Mouse (Mus musculus): Measurements from ENCODE around the gene Arfgap3. TPM values are rescaled to one million over a fixed set of nuclear protein-coding genes. Genes with fewer than 3 reads are reported as not detected.

Gene Arfgap3
- polyA plus RNA-seq, 1 experiment from 2014 or later, result 34.0 TPM

GRCm38 (mm10) chr15:83299450-83299849 is 50.6 kb downstream of the Arfgap3 start:
- H3K36me3 ChIP-seq, result peaks cover 8% of the 10 kb centered on the region
- WGBS, result 94% methylated on average over 7 of the region's 7 CpGs
- no peaks in the 10 kb centered on the region for H3K27me3 ChIP-seq (ENCODE audit: low read depth, poor library complexity, severe bottlenecking)

GRCm38 (mm10) chr15:83298810-83299209 is 51.2 kb downstream of the Arfgap3 start:
- Histone ChIP-seq H3K27ac (no peak overlapping the region), H3K36me3 (peaks cover 8% of the 10 kb centered on the region), H3K9me3 (replicated peaks) (no peaks in the 10 kb centered on the region), H3K27me3 (ENCODE audit: low read depth, poor library complexity, severe bottlenecking) (no peaks in the 10 kb centered on the region), H3K4me3 (no peak overlapping the region), H3K4me1 (peaks cover 31% of the 10 kb centered on the region)
- WGBS, result 83% methylated on average over 2 of the region's 2 CpGs
- no peak for DNase-seq (ENCODE audit: low spot score)

More at GRCm38 (mm10) chr15:83299450-83299849, 50.6 kb downstream of the Arfgap3 start:
- H3K9me3 ChIP-seq (replicated peaks), result no peaks in the 10 kb centered on the region
- no peak for DNase-seq (ENCODE audit: low spot score)
- no peak overlapping the region for H3K4me3 ChIP-seq
- H3K27ac ChIP-seq, result no peak overlapping the region
- H3K4me1 ChIP-seq, result peaks cover 26% of the 10 kb centered on the region

GRCm38 (mm10) chr15:83298313-83298712 is 51.7 kb downstream of the Arfgap3 start:
- H3K36me3 ChIP-seq, result peaks cover 8% of the 10 kb centered on the region
- WGBS, result 83% methylated on average over 8 of the region's 8 CpGs
- peaks cover 31% of the 10 kb centered on the region for H3K4me1 ChIP-seq
- no peak overlapping the region for H3K27ac ChIP-seq
- no peak for DNase-seq (ENCODE audit: low spot score)
- H3K4me3 ChIP-seq, result no peak overlapping the region
- H3K9me3 ChIP-seq (replicated peaks), result no peaks in the 10 kb centered on the region
- H3K27me3 ChIP-seq (ENCODE audit: low read depth, poor library complexity, severe bottlenecking), result no peaks in the 10 kb centered on the region

- Histone ChIP-seq H3K9me3 (replicated peaks) (no peaks in the 10 kb centered on the region), H3K4me1 (peaks cover 35% of the 10 kb centered on the region), H3K27ac (no peak overlapping the region), H3K36me3 (peaks cover 4% of the 10 kb centered on the region), H3K4me3 (no peak overlapping the region), H3K27me3 (ENCODE audit: low read depth, poor library complexity, severe bottlenecking) (no peaks in the 10 kb centered on the region)
- no peak for DNase-seq (ENCODE audit: low spot score)
- 65% methylated on average over 8 of the region's 8 CpGs for WGBS
Observed at GRCm38 (mm10) chr15:83296771-83297311, 53.2 kb downstream of the Arfgap3 start.

- Histone ChIP-seq H3K9me3 (replicated peaks) (no peaks in the 10 kb centered on the region), H3K27me3 (ENCODE audit: low read depth, poor library complexity, severe bottlenecking) (no peaks in the 10 kb centered on the region), H3K27ac (peak overlapping the region; percentile 53; the same call in 1 of the 2 replicates), H3K36me3 (peaks cover 4% of the 10 kb centered on the region), H3K4me3 (no peak overlapping the region), H3K4me1 (peaks cover 35% of the 10 kb centered on the region)
- no peak for DNase-seq (ENCODE audit: low spot score)
- 86% methylated on average over 4 of the region's 4 CpGs for WGBS
Observed at GRCm38 (mm10) chr15:83296050-83296449, 54.0 kb downstream of the Arfgap3 start.

- Histone ChIP-seq H3K27ac (no peak overlapping the region), H3K27me3 (ENCODE audit: low read depth, poor library complexity, severe bottlenecking) (no peaks in the 10 kb centered on the region), H3K4me1 (peaks cover 27% of the 10 kb centered on the region), H3K36me3 (peaks cover 4% of the 10 kb centered on the region), H3K4me3 (no peak overlapping the region), H3K9me3 (replicated peaks) (no peaks in the 10 kb centered on the region)
- no peak for DNase-seq (ENCODE audit: low spot score)
- 83% methylated on average over 3 of the region's 3 CpGs for WGBS
Observed at GRCm38 (mm10) chr15:83294954-83295353, 55.1 kb downstream of the Arfgap3 start.

- Histone ChIP-seq H3K27ac (no peak overlapping the region), H3K36me3 (no peaks in the 10 kb centered on the region), H3K9me3 (replicated peaks) (no peaks in the 10 kb centered on the region), H3K4me3 (no peak overlapping the region), H3K4me1 (peaks cover 26% of the 10 kb centered on the region), H3K27me3 (ENCODE audit: low read depth, poor library complexity, severe bottlenecking) (no peaks in the 10 kb centered on the region)
- 94% methylated on average over 8 of the region's 8 CpGs for WGBS
- no peak for DNase-seq (ENCODE audit: low spot score)
Observed at GRCm38 (mm10) chr15:83293706-83294645, 56.1 kb downstream of the Arfgap3 start.

- H3K27ac ChIP-seq, result no peak overlapping the region
- H3K4me3 ChIP-seq, result no peak overlapping the region
- peaks cover 26% of the 10 kb centered on the region for H3K4me1 ChIP-seq
- H3K36me3 ChIP-seq, result no peaks in the 10 kb centered on the region
- H3K27me3 ChIP-seq (ENCODE audit: low read depth, poor library complexity, severe bottlenecking), result no peaks in the 10 kb centered on the region
- H3K9me3 ChIP-seq (replicated peaks), result no peaks in the 10 kb centered on the region
- no peak for DNase-seq (ENCODE audit: low spot score)
- 85% methylated on average over 6 of the region's 6 CpGs for WGBS
Observed at GRCm38 (mm10) chr15:83293144-83293543, 56.9 kb downstream of the Arfgap3 start.

- H3K4me1 ChIP-seq, result peaks cover 25% of the 10 kb centered on the region
Observed at GRCm38 (mm10) chr15:83292261-83293056, 57.6 kb downstream of the Arfgap3 start.

GRCm38 (mm10) chr15:83290899-83291298 is 59.1 kb downstream of the Arfgap3 start:
- H3K4me1 ChIP-seq, result peaks cover 9% of the 10 kb centered on the region
- H3K36me3 ChIP-seq, result no peaks in the 10 kb centered on the region
- 86% methylated on average over 2 of the region's 2 CpGs for WGBS
- H3K27me3 ChIP-seq (ENCODE audit: low read depth, poor library complexity, severe bottlenecking), result no peaks in the 10 kb centered on the region
- H3K4me3 ChIP-seq, result no peak overlapping the region
- H3K27ac ChIP-seq, result no peak overlapping the region
- DNase-seq (ENCODE audit: low spot score), result no peak
- H3K9me3 ChIP-seq (replicated peaks), result no peaks in the 10 kb centered on the region

More at GRCm38 (mm10) chr15:83292261-83293056, 57.6 kb downstream of the Arfgap3 start:
- DNase-seq (ENCODE audit: low spot score), result no peak
- no peaks in the 10 kb centered on the region for H3K36me3 ChIP-seq
- H3K27me3 ChIP-seq (ENCODE audit: low read depth, poor library complexity, severe bottlenecking), result no peaks in the 10 kb centered on the region
- 85% methylated on average over 13 of the region's 13 CpGs for WGBS
- no peak overlapping the region for H3K4me3 ChIP-seq
- no peaks in the 10 kb centered on the region for H3K9me3 ChIP-seq (replicated peaks)
- H3K27ac ChIP-seq, result no peak overlapping the region

- Histone ChIP-seq H3K4me3 (no peak overlapping the region), H3K36me3 (no peaks in the 10 kb centered on the region), H3K27ac (no peak overlapping the region), H3K4me1 (no peaks in the 10 kb centered on the region), H3K27me3 (ENCODE audit: low read depth, poor library complexity, severe bottlenecking) (no peaks in the 10 kb centered on the region), H3K9me3 (replicated peaks) (no peaks in the 10 kb centered on the region)
- WGBS, result 80% methylated on average over 8 of the region's 8 CpGs
- no peak for DNase-seq (ENCODE audit: low spot score)
Observed at GRCm38 (mm10) chr15:83284828-83285227, 65.2 kb downstream of the Arfgap3 start.

GRCm38 (mm10) chr15:83282397-83282796 is 67.7 kb downstream of the Arfgap3 start:
- no peaks in the 10 kb centered on the region for H3K36me3 ChIP-seq
- WGBS, result 71% methylated on average over 5 of the region's 5 CpGs
- H3K4me3 ChIP-seq, result no peak overlapping the region
- no peak overlapping the region for H3K27ac ChIP-seq
- no peaks in the 10 kb centered on the region for H3K4me1 ChIP-seq
- DNase-seq (ENCODE audit: low spot score), result no peak
- H3K9me3 ChIP-seq (replicated peaks), result no peaks in the 10 kb centered on the region
- H3K27me3 ChIP-seq (ENCODE audit: low read depth, poor library complexity, severe bottlenecking), result no peaks in the 10 kb centered on the region

All from limb, embryonic 10.5 days (tissue).